Mouse (Mus musculus): Measurements from ENCODE around the gene B3gnt6.

DNA sequence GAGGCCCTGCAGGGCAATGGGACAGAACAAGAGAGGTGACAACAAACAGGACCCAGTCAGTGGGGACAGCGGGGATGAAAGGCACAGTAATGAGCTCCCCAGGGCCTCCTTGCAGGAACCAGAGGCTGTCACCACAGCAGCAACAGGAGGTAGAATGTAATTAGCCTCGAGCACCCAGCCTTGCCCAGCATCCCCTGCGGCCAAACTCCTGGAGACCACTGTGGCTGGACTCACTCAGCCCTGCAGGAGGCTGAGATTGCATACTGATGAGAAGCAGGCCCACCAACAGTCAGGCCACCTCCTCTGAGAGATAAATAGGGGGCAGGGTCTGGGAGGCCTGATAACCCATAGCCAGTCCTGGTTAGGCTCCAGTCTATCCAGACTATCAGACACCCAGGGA lies 49.5 kb downstream of the B3gnt6 start:
- no peak for TF ChIP-seq POLR2A (IDR thresholded peaks at IDR 0.05; ENCODE audit: insufficient read depth, low read depth, low read length)
- no peak for TF ChIP-seq CTCF (IDR thresholded peaks at IDR 0.05; ENCODE audit: insufficient read depth, low read depth, low read length)

Measured in olfactory bulb, adult 2 months (tissue).